Mouse (Mus musculus) testis, adult 2 months (tissue): Measurements from ENCODE around the gene Gdf11.

Experiments
- CTCF ChIP-seq: fragments of 200-500 bp; IDR thresholded peaks from 2 replicates; pipeline ENCODE4 v1.5.1; 2012; ENCODE audit warnings: low read depth, mild to moderate bottlenecking, inconsistent platforms, low read length, moderate library complexity; ENCODE audit not compliant: control insufficient read depth, insufficient read depth, insufficient replicate concordance
- POLR2A ChIP-seq: fragments of 200-500 bp; IDR thresholded peaks from 2 replicates; pipeline ENCODE4 v1.6.1; 2012; ENCODE audit warnings: low read depth, mild to moderate bottlenecking, inconsistent platforms, low read length, moderate library complexity; ENCODE audit not compliant: control insufficient read depth

GRCm38 (mm10) chr10:128913219-128913618 lies 21.7 kb upstream of the Gdf11 start:
- no peak for TF ChIP-seq POLR2A
- peak; percentile 67; the same call in 1 of the 2 replicates for TF ChIP-seq CTCF
